Mouse (Mus musculus) kidney, adult 2 months (tissue): ENCODE data around the gene 1810062G17Rik.

Source experiments
- CTCF ChIP-seq: fragments of 200-500 bp; conservative IDR thresholded peaks from 2 replicates; pipeline ENCODE4 v1.5.1; 2011; ENCODE audit warnings: low read depth, mild to moderate bottlenecking, control low read depth, low read length, moderate library complexity, mixed read lengths; ENCODE audit not compliant: insufficient read depth, insufficient read length
- POLR2A ChIP-seq: fragments of 200-500 bp; IDR thresholded peaks from one replicate; pipeline ENCODE4 v1.6.1; 2011; ENCODE audit warnings: low read depth, low read length, control low read depth

GRCm38 (mm10) chr3:36499418-36499817 is 23.7 kb downstream of the 1810062G17Rik start:
- TF ChIP-seq POLR2A (no peak), CTCF (no peak)
